Mouse (Mus musculus) G1E-ER4 (cell line): ENCODE results near the gene Slc38a4. TPM values are rescaled to one million over a fixed set of nuclear protein-coding genes. Genes with fewer than 3 reads are reported as not detected.

Experiments
- GATA1 ChIP-seq: IDR thresholded peaks from one replicate; pipeline ENCODE4 v1.8.0; 2012; ENCODE audit warnings: low read length, inconsistent platforms
- polyA plus RNA-seq: library from polyadenylated mRNA; stranded (reverse); fragments of >175 nt; gene quantifications from 2 replicates; pipeline ENCODE4 v1.2.3, GENCODE M21; 2012

Slc38a4 gene
- polyA plus RNA-seq: not detected in 2 replicates

- TF ChIP-seq GATA1: no peak
Observed at GRCm38 (mm10) chr15:97055794-97056193, at the start of gene Slc38a4. Gene Slc38a4 (minus strand): TSS chr15:97055956.

- TF ChIP-seq GATA1: no peak
Observed at GRCm38 (mm10) chr15:97104889-97105391, 49.2 kb upstream of the Slc38a4 start.

GRCm38 (mm10) chr15:97104048-97104447, 48.3 kb upstream of the Slc38a4 start:
- TF ChIP-seq GATA1: no peak

- TF ChIP-seq GATA1: no peak
Observed at GRCm38 (mm10) chr15:97102811-97103210, 47.1 kb upstream of the Slc38a4 start.

- no peak for TF ChIP-seq GATA1
Observed at GRCm38 (mm10) chr15:97102181-97102580, 46.4 kb upstream of the Slc38a4 start.

- TF ChIP-seq GATA1: no peak
Observed at GRCm38 (mm10) chr15:97099101-97099500, 43.3 kb upstream of the Slc38a4 start.

GRCm38 (mm10) chr15:97097548-97097947, 41.8 kb upstream of the Slc38a4 start:
- TF ChIP-seq GATA1: no peak

GRCm38 (mm10) chr15:97089526-97089925, 33.8 kb upstream of the Slc38a4 start:
- TF ChIP-seq GATA1: no peak

- no peak for TF ChIP-seq GATA1
Observed at GRCm38 (mm10) chr15:97085833-97086232, 30.1 kb upstream of the Slc38a4 start.

- no peak for TF ChIP-seq GATA1
Observed at GRCm38 (mm10) chr15:97077665-97078064, 21.9 kb upstream of the Slc38a4 start.

GRCm38 (mm10) chr15:97076092-97076491, 20.3 kb upstream of the Slc38a4 start:
- TF ChIP-seq GATA1: no peak

GRCm38 (mm10) chr15:97075240-97075639, 19.5 kb upstream of the Slc38a4 start:
- no peak for TF ChIP-seq GATA1

- no peak for TF ChIP-seq GATA1
Observed at GRCm38 (mm10) chr15:97072859-97073826, 17.4 kb upstream of the Slc38a4 start.

- no peak for TF ChIP-seq GATA1
Observed at GRCm38 (mm10) chr15:97067340-97068136, 11.8 kb upstream of the Slc38a4 start.

GRCm38 (mm10) chr15:97066937-97067336, 11.2 kb upstream of the Slc38a4 start:
- TF ChIP-seq GATA1: no peak

- TF ChIP-seq GATA1: no peak
Observed at GRCm38 (mm10) chr15:97063211-97063610, 7.5 kb upstream of the Slc38a4 start.

- no peak for TF ChIP-seq GATA1
Observed at GRCm38 (mm10) chr15:97060973-97061372, 5.2 kb upstream of the Slc38a4 start.
